Mouse (Mus musculus) frontal cortex, adult (tissue): ENCODE data around the gene Frem3.
A peak's percentile ranks its signal among the peaks of the same experiment; 100 is the strongest.

ENCODE experiments used
- ATAC-seq: cut with Nextera tagmentation; 2 replicates; pipeline ENCODE4 v1.9.2; 2017; ENCODE audit warnings: mild to moderate bottlenecking, moderate library complexity, mixed read lengths; ENCODE audit not compliant: low TSS enrichment

Frem3 gene

DNA sequence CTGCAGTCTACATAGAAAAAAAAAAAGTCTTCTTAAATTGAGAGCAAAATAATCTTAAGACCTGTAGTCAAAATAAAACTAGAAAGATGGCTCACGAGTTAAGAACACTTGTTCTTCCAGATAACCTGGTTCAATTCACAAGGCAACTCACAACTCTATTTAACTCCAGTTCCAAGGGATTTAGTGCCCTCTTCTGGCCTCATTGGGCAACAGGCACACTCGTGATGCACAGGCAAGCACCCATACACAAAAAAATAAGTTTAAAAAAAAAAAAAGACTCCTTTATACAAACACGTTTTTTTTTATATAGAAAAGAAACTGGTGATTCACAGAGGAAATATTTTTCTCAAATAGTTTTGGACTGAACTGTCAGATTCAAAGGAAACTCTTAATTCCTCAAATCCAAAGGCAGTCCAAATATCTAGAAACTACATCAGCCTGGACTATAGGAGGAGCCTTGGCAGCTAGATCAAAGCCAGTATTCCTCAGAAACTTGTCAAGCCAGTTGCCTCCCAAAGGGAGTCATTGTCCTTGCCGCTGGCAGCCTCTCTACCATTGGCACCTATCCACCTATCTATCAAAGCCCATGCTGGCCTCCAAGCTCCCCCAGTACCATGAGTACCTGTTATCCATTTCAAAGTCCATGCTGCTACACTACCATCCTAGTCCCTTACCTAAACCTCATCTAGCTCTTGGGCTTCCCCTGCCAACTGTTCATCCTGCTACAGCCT is 100.0 kb downstream of the Frem3 start:
- no peak for ATAC-seq

- no peak for ATAC-seq
Measured at GRCm38 (mm10) chr8:80714461-80714860, 103.6 kb downstream of the Frem3 start.

DNA sequence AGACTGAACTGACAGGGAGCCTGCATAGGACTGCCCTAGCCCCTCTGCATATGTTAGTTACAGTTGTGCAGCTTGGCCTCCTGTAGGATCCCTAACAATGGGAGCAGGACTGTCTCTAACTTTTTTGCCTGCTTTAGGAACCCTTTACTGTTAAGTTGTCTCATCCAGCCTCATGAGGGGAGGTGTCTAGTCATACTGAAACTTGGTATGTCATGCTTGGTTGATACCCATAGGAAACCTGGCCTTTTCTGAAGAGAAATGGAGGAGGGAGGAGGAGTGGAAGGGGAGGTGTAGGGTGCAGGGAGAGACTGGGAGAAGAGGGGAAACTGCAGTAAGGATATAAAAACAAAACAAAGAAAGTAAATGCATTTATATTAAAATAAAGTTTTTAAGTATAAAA is 121.4 kb downstream of the Frem3 start:
- no peak for ATAC-seq

DNA sequence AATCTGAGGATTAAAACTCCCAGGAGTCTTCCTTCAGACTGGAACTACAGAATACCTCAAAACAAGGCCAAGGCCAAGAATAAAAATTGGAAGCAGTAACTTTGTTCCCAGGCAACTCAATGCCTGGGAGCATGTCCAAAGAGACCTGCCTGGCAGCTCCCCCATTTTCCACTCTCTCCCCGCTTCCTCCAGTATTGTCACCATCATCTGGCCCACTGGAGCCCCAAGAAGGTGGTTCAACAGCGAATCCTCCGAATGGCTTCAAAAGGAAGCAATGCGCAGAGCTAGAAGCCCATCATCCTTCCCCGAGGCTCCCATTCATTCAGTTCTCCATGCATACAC is 127.1 kb downstream of the Frem3 start:
- no peak; the same call in 1 of the 2 replicates for ATAC-seq

DNA sequence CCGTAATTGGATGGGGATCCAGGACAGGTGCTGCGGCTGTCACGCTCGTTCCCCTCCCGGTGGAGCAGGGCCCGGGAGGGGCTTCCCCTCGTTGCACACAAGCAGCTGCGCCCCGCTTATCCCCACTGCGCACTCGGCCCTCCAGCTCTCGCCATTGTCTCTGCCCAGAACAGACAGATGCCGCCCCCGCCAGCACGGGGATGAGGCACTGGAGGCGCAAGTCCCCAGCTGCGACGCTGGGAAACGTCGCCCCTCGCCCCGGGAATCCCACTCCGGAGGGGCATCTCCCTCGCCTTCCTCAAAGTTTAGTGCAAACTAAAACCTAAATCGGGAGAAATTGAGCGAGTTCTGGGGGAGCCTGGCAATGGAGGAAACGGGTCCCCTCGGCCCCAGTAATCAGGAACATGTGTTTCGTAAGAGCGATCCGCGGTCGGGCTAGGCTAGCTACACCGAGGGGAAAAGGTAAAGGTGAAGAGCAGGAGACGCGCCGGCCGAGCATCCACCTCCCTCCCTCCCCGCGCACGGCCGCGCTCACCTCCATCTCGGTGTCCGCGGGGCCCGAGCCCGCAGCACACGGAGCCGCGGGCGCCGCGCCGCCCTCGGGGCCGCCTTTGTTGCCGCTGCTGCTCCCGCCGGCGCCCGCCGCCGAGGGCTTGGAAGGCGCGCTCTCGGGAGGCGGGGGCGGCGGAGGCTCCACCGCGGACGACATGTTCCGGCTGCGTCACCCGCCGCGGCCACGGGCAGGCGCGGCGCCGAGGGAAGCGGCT is 127.7 kb downstream of the Frem3 start:
- ATAC-seq: peak; percentile 82

DNA sequence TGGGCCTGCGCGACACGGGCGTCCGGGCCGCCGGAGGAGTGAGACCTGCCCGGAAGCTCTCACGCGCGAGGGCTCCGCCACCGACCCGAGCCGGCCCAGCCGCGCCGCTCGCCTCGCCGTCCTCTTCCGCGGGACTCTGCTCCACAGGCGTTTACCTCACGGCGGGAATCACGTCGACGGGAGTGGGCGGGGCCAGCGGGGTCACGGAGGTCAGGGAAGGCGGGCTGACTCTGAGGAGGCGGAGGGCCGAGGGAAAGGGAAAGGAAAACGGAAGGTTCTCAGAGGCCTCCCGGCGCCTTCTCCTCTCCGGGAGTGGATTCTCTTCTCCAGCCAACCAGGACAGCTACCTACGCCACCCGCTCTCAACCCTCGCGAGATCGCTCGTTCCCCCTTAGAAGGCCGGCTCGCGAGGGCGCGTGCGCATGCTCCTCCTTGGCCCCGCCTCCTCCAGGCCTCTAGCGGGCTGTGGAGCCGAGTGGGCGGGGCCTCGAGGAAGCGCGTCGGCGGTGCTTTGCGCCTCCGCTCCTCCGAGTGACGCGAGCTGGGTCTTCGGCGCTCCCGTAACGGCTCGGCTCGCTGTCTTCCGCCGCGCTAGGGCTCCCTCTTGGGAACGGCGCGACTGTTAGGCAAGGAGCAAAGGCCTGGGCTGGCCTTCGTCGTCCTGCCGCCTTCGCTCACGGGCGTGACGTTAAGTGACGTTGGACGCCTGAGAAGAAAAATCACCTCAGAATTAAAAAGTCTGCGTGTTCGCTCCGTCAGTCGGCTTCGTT is 128.5 kb downstream of the Frem3 start, which contains the start of gene Smarca5:
TSS of gene Smarca5 (minus strand) at position 343 of the 770 bp plus-strand sequence.
- peak; percentile 97 for ATAC-seq

DNA sequence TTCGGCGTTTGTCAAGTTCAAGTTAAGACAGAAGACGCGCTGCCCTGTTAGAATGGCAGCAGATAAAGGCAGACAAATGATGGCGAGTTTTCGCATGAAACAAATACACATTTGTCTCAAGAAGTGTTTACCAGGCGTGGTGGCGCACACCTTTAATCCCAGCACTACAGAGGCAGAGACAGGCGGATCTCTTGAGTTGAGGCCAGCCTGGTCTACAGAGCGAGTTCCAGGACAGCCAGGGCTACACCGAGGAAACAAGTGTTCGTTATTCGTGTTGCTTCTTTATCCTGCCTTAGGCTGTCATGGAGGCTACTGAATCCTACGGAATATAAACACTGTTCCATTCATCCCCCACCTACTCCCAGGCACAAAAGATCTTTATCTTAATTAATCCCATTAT is 129.1 kb downstream of the Frem3 start:
- no peak for ATAC-seq
